Mouse (Mus musculus) ovary, adult 18-20 months (tissue): Measurements from ENCODE around the gene Olfr372.

ENCODE experiments used
- DNase-seq: peaks from one replicate; pipeline ENCODE4 v3.0.0; 2022; ENCODE audit warnings: low spot score, mixed read lengths

The Olfr372 gene

GRCm38 (mm10) chr8:72099377-72100103 lies 58.5 kb downstream of the Olfr372 start:
- DNase-seq = peak; percentile 71

- DNase-seq = no peak
Observed at GRCm38 (mm10) chr8:72105165-72105564, 64.1 kb downstream of the Olfr372 start.

DNA sequence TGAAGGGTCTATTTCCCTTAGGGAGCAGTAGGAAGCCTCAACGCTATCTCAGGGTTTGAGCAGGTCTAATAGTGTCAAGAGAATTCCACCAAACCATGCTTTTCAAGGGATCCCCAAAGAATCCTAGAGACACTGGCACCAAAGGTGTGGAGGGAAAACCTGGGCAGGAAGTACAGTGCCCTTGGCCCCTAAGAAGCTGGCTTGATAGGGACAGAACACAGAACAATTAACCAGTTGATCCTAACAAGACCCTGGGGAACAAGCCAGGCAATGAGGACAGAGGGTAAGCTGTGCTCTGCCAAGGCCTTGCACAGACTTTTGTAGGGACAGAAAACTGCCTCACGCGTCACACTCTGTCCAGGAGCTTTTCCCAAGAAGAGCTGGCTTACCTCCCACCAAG lies 65.7 kb downstream of the Olfr372 start, which contains the start of gene Olfr374:
Olfr374 (plus strand) TSS at position 301 of the 400 bp plus-strand sequence.
- no peak for DNase-seq
